Mouse (Mus musculus) ovary, postnatal 10 days (tissue): ENCODE data around the gene Alpk1.

ENCODE experiments used
- DNase-seq: peaks from one replicate; pipeline ENCODE4 v3.0.0; 2022; ENCODE audit warnings: low spot score

Alpk1 gene

DNA sequence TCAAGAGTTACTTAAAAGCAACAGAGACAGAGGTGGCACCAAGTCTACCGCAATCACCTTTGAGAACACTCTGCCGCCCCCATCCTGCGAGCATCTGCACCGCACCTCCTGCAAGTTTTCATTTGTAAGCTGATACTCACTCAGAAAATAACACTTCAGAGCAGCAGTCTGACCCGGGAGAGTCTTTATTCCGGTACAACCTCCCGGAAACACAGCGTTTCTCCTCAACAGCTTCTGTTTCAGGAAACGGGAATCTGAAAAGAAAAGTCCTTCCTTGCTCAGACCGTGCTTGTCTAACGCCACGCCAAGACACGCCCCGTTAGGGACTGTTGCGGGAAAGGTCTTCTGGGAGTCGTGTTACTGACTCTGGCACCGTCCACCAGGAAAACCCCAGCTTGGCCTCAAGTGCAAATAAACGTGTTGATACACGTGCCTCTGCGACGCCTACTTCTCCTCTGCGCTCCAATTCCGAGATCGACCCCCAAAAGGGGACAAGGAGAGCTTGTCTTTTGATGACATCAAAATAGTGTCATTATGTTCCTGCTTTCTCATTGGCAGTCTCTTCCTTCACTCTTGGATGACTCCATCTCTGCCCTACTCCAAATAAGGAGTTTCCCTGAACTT, at the start of gene Alpk1:
TSS of gene Alpk1 (minus strand) at position 507 of the 624 bp plus-strand sequence.
- peak; percentile 46 for DNase-seq

- no peak for DNase-seq
These were observed 46.8 kb upstream of the Alpk1 start for GRCm38 (mm10) chr3:127827123-127827522.

DNA sequence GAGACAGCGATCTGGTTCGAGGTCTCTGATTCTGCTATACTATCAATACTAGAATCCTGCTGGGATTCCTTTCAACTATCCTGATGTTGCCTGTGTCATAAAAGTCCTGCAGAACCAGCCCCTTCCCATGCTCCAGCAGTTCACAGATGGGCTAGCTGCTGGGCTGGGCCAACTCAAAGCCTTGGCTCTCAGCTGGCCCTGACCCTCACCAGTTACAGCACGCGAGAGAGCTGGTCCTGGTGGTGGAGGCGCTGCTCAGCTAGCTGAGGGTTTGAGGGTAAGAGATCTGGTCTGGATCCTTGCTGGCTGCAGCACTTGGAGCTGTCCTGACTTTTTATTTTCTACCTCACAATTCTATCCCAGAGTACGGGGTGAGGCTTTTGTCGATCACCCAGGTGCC, 46.2 kb upstream of the Alpk1 start:
- DNase-seq, result no peak

- DNase-seq, result no peak
These were observed 43.8 kb upstream of the Alpk1 start for GRCm38 (mm10) chr3:127823886-127824863.

DNA sequence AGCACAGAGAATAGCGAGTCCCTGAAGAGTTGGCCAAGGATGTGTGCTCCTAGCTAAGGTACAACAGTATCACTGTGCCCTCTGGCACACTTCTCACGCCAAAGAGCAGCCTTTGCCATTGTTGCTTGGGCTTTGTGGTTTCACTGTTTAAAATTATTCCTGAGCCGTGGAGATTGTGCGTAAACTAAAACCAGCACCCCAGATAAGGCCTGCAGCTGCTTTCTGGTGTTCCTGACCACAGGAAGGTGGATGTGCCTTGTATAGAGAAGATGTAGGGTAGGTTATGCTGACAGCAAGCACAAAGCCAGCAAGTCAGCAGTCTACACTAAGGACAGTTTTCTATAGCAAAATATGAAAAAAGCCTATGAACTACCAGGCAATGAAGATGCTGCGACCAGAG, 40.9 kb upstream of the Alpk1 start:
- DNase-seq, result no peak

DNA sequence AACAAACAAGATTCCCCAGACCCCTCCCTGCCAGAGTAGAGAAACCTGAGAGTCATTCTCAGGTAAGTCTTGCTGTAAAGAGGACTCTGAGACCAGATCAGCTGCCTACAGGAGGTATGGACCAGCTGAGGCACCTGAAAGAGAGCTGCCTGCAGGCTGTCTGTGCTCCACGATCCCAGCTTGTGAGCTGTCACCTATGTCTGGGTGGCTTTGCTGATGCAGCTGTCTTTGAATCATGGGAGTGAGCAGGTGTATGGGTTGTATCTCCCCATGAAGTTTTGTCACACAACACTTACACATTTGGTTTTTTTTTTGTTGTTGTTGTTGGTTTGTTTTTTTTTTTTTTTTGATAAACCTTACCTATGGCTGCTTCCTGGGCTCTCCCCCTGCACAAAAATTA, 40.1 kb upstream of the Alpk1 start:
- no peak for DNase-seq

- DNase-seq, result no peak
These were observed 38.7 kb upstream of the Alpk1 start for GRCm38 (mm10) chr3:127818694-127819663.

- no peak for DNase-seq
These were observed 36.9 kb upstream of the Alpk1 start for GRCm38 (mm10) chr3:127817120-127817683.

GRCm38 (mm10) chr3:127809103-127809502, 28.8 kb upstream of the Alpk1 start:
- DNase-seq, result no peak

- no peak for DNase-seq
These were observed 27.5 kb upstream of the Alpk1 start for GRCm38 (mm10) chr3:127807846-127808245.

DNA sequence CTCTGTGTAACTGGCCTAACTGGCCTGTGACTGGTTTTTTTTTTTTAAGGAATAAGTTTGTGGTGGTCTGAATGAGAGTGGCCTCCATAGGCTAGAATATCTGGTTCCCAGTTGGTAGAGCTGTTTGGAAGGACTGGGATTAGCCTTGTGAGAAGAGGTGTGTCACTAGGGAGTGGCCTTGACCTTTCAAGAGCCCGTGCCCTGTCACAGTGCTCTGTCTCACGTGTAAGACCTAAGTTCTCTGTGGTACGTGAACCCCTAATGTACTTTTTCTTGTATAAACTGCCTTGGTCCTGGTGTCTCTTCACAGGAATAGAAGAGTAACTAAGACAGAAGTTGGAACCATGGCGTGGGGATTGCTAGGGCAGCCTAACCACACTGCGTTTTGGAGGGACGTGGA, 25.7 kb upstream of the Alpk1 start:
- no peak for DNase-seq

- DNase-seq, result no peak
These were observed 24.7 kb upstream of the Alpk1 start for GRCm38 (mm10) chr3:127805071-127805470.

DNA sequence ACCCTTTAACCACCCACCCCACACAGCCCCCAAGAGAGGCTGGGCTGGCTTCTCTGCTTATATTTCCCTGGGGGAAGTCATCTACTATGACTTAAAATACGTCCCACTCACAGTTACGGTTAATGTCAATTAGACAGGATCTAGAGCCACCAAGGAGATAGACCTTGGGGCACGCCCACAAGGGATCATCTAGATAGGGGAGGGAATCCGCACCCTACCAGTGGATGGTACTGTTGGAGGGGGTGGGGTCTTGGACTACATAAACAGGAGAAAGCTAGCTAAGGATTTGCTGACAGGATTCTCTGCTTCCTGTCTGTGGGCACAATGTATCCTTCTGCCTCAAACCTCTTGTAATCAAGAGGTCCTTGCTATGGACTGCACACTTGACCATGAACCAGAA, 24.1 kb upstream of the Alpk1 start:
- DNase-seq, result no peak

GRCm38 (mm10) chr3:127802814-127803213, 22.5 kb upstream of the Alpk1 start:
- DNase-seq, result no peak

DNA sequence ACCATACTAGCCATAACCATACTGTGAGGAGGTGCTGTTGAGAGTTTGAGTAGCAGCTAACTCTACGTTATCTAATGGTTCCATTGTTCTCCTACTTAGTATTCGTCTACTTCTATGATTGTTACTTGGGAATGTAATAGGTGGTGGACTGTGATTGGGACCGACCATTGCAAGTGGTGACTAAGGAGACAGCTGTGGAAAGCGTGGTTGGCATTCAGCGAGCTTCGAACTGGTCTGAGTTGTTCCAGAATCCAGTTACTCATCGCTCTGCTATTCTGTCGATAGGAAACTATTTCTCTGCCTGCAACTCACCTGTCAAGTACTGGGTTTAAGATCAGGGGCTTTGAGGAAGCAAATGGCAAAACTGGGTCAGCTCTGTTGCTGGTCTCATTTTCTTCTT, 20.8 kb upstream of the Alpk1 start:
- no peak for DNase-seq

- DNase-seq, result no peak
These were observed 15.9 kb upstream of the Alpk1 start for GRCm38 (mm10) chr3:127796271-127796670.

DNA sequence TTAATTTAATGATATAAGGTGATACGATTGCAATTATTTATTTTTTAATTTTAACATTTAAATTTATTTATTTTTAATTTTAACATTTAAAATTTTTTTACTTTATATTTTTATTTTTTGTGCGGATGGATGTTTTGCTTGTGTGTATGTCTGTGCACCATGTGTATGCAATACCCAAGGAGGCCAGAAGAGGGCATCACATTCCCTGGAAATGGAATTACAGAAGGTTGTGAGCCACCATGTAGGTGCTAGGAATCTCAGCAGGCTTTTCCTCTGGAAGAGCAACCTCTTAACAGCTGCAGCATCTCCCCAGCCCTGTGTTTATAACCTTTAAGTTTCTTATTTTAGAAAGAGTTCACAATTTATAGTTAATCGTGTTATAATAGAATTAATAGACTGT, 15.4 kb upstream of the Alpk1 start:
- DNase-seq, result no peak

DNA sequence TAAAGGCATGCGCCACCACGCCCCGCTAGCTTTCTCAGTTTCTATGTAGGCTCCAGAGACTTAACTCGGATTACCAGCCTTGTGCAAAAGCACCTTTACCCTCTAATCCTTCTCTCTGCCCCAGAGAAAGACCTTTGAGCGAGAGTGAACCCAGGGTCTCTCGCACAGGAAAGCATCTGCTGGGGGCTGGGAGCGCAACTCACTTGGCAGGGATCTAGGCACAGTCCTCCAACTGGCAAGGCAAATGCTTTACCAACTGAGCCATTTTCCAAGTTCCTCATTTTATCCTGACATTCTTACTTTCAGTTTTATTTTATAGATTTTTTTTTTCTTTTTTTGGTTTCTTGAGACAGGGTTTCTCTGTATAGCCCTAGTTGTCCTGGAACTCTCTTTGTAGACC, 12.7 kb upstream of the Alpk1 start:
- no peak for DNase-seq

GRCm38 (mm10) chr3:127791595-127792561, 11.6 kb upstream of the Alpk1 start:
- no peak for DNase-seq

DNA sequence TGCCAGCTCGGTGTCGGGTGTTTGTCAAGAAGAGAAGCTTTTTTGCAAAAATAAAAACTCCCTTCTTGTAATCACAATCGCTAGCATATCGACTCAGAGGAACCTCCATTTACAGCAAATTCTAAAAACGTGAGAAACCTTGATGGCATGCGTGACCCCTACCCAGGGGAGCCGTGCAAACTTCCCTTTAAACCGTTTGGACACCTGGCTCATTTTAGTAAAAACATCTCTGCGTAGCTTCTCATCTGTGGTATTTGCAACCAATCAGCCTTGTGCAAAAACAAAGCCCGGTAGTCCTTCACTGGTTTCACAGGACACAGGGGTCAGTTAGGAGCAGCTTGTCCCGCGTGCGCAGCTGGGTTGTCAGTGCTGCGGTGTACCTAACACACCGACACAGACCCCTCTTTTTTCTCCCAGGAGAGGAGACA, 10.7 kb upstream of the Alpk1 start:
- no peak for DNase-seq
